Mouse (Mus musculus): Measurements from ENCODE around the gene Man2b1.

DNA sequence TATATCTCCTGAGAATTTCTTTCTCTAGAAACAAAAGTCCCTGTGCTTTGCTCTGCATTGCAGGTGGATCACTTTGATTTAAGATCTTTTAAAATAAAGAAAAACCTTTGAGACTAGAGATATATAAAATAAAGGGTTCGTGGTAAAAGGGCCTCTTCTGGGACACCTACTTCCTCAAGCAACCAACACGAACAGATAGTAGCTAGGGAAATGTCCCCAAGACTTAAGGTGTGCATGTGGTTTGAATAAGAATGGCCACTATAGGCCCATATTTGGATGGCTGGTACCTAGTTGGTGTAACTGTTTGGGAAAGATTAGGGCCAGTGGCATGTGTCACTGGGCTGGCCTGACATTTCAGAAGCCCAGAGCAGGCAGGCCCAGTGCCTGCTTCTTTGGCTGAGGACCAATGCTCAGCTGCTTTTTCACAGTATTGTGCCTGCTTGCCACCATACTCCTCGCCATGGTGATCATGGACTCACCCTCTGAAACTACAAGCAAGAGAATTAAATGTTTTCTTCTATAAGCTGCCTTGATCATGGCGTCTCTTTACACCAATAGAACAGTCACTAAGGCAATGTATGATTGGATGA is 17.1 kb downstream of the Man2b1 start:
- TF ChIP-seq CTCF (IDR thresholded peaks at IDR 0.05; ENCODE audit: control insufficient read depth, insufficient read depth, low read length) (no peak), POLR2A (IDR thresholded peaks at IDR 0.05; ENCODE audit: borderline replicate concordance, control insufficient read depth, low read depth, low read length) (no peak)
